Mouse (Mus musculus) stomach, postnatal 0 days (tissue): ENCODE measurements around the gene Gm9507. TPM values are rescaled to one million over a fixed set of nuclear protein-coding genes. Genes with fewer than 3 reads are reported as not detected.
"Not testable (repeated sequence)": the region's sequence is repeated elsewhere in the genome, so short reads cannot be mapped to it uniquely, and the experiment has no call there.

Source experiments
- ATAC-seq: fragments of 200-750 bp; cut with Nextera tagmentation; 2 replicates; pipeline ENCODE4 v1.8.0; 2017; ENCODE audit not compliant: low FRiP score, low TSS enrichment
- DNase-seq: peaks from one replicate; pipeline ENCODE4 v3.0.0-alpha.2; 2016; ENCODE audit warnings: low spot score
- H3K27ac ChIP-seq: fragments of 300-500 bp; sonication (generic); replicated peaks from 2 replicates; pipeline ENCODE4 v1.5.1; 2014; ENCODE audit warnings: mild to moderate bottlenecking, control low read depth
- H3K27me3 ChIP-seq: fragments of 300-500 bp; sonication (generic); 2 replicates; pipeline ENCODE4 v1.6.1; 2014; ENCODE audit warnings: low read length; ENCODE audit not compliant: control insufficient read depth, insufficient read depth
- H3K36me3 ChIP-seq: fragments of 300-500 bp; sonication (generic); 2 replicates; pipeline ENCODE4 v1.6.1; 2014; ENCODE audit warnings: low read length, mixed read lengths; ENCODE audit not compliant: control insufficient read depth, insufficient read depth
- H3K4me1 ChIP-seq: fragments of 300-500 bp; sonication (generic); replicated peaks from 2 replicates; pipeline ENCODE4 v1.6.1; 2014; ENCODE audit warnings: antibody characterized with exemption; ENCODE audit not compliant: control insufficient read depth, insufficient read depth
- H3K4me2 ChIP-seq: fragments of 300-500 bp; sonication (generic); replicated peaks from 2 replicates; pipeline ENCODE4 v1.6.1; 2014; ENCODE audit warnings: low read depth, mild to moderate bottlenecking, control low read depth, moderate library complexity
- H3K4me3 ChIP-seq: fragments of 300-500 bp; sonication (generic); 2 replicates; pipeline ENCODE4 v1.5.1; 2014; ENCODE audit warnings: low read depth, low read length, control low read depth
- H3K9ac ChIP-seq: fragments of 300-500 bp; sonication (generic); 2 replicates; pipeline ENCODE4 v1.6.1; 2014; ENCODE audit warnings: mild to moderate bottlenecking, low read length, control low read depth, mixed read lengths
- H3K9me3 ChIP-seq: fragments of 300-500 bp; sonication (generic); 2 replicates; pipeline ENCODE4 v1.6.1; 2016; ENCODE audit warnings: low read length; ENCODE audit not compliant: control insufficient read depth
- CTCF ChIP-seq: IDR thresholded peaks from 2 replicates; pipeline ENCODE4 v1.5.1; 2016; ENCODE audit warnings: antibody characterized with exemption, low read depth, mild to moderate bottlenecking, moderate library complexity
- EP300 ChIP-seq: optimal IDR thresholded peaks from 2 replicates; pipeline ENCODE3; 2016; ENCODE audit warnings: antibody characterized with exemption
- WGBS: fragments of 180-500 bp; shearing (Covaris S2); extraction: QIAGEN DNeasy Blood & Tissue Kit; methylation state at CpG from one replicate; pipeline ENCODE4 v1.1.7; 2014; 5-methylcytosine and 5-hydroxymethylcytosine counted together
- polyA plus RNA-seq: library from polyadenylated mRNA; unstranded; fragments of >200 nt; fragmentation: Nextera tagmentation; extraction: Ambion mirVana; gene quantifications from 2 replicates; pipeline ENCODE4 v1.2.1, GENCODE M21; 2015

The Gm9507 gene
- polyA plus RNA-seq, 1 experiment from 2014 or later = not detected

- not testable (repeated sequence) for H3K27me3 ChIP-seq, H3K9ac ChIP-seq, H3K4me2 ChIP-seq, H3K4me1 ChIP-seq, H3K4me3 ChIP-seq, H3K9me3 ChIP-seq, H3K36me3 ChIP-seq, H3K27ac ChIP-seq, ATAC-seq, DNase-seq
- 60% methylated on average over 1 of the region's 1 CpGs for whole genome bisulfite sequencing
Measured at GRCm38 (mm10) chr10:77782442-77782841, 29.2 kb downstream of the Gm9507 start, which contains the start of gene Gm3250. Gm3250 (minus strand) TSS chr10:77782542.

DNA sequence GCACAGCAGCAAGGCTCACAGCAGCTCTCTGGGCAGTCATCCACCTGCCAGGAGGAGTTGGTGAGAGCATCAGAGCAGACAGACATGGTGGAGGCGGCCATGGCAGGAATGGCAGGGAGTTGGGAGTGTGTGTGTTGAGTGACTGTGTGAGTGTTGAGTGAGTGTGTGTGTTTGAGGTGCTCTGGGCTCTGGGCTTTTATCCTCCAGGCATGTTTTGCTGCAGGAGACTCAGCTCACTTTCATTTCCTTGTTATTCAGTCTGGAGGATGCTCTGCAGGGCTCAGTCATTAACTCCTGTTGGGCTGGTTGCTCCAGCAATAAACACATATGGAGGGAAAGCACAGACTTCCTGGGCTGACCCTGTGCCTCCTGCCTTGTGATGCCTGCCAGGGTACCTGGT is 34.8 kb downstream of the Gm9507 start, which contains the start of gene Gm7138:
Gene Gm7138 (minus strand): TSS at position 101 of the 400 bp plus-strand sequence.
- H3K27me3 ChIP-seq, H3K9me3 ChIP-seq, H3K4me2 ChIP-seq, H3K9ac ChIP-seq, DNase-seq, H3K27ac ChIP-seq, ATAC-seq, H3K4me3 ChIP-seq, H3K4me1 ChIP-seq, H3K36me3 ChIP-seq: not testable (repeated sequence)
- WGBS = 75% methylated on average over 1 of the region's 1 CpGs

DNA sequence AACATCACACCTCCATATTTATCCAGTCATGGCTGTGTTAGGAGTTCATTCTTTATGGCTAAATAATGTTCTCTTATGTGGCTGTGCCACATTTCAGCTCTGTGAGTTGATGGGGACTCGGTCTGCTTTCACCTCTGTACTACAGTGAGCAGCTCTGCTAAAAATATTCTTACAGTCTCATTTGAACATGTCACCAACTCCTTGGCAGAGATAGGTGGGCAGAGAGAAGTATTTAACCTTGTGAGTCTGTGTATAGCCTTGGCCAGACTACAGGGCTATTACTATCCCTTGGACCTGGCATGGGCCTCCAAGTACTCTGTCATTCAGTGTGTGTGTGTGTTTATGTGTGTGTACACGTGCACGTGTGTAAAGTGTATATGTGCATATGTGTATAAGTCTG is 39.5 kb downstream of the Gm9507 start:
- not testable (repeated sequence) for H3K4me2 ChIP-seq, H3K9me3 ChIP-seq, H3K27me3 ChIP-seq, H3K9ac ChIP-seq, H3K36me3 ChIP-seq, H3K4me1 ChIP-seq, H3K27ac ChIP-seq, DNase-seq, ATAC-seq, H3K4me3 ChIP-seq
- WGBS = no CpG with 5 or more reads among the region's 3 CpGs

- DNase-seq, H3K4me2 ChIP-seq, H3K27me3 ChIP-seq, H3K9me3 ChIP-seq, H3K4me3 ChIP-seq, H3K9ac ChIP-seq, ATAC-seq, H3K4me1 ChIP-seq, H3K36me3 ChIP-seq, H3K27ac ChIP-seq: not testable (repeated sequence)
- WGBS = 43% methylated on average over 1 of the region's 1 CpGs
Measured at GRCm38 (mm10) chr10:77771225-77771624, 40.4 kb downstream of the Gm9507 start, which contains the start of gene Gm3238. Gm3238 (minus strand) TSS chr10:77771325.

- no peaks in the 10 kb centered on the region for H3K36me3 ChIP-seq
- H3K4me2 ChIP-seq = no peak overlapping the region
- 76% methylated on average over 1 of the region's 1 CpGs for WGBS
- no peak overlapping the region for H3K27ac ChIP-seq
- H3K9ac ChIP-seq = no peak overlapping the region
- no peaks in the 10 kb centered on the region for H3K9me3 ChIP-seq
- DNase-seq = no peak
- H3K4me1 ChIP-seq = no peaks in the 10 kb centered on the region
- ATAC-seq = no peak
- no peaks in the 10 kb centered on the region for H3K27me3 ChIP-seq
- TF ChIP-seq EP300 (no peak), CTCF (no peak)
- no peak overlapping the region for H3K4me3 ChIP-seq
Measured at GRCm38 (mm10) chr10:77769727-77770126, 41.9 kb downstream of the Gm9507 start.

Other genes starting within 250 kb of the Gm9507 start
- 278 and 317 TPM in 2 replicates for gene Pttg1ip, start 230.1 kb downstream of the Gm9507 start, polyA plus RNA-seq
- gene Sumo3, start 205.7 kb downstream of the Gm9507 start, polyA plus RNA-seq = 232 and 239 TPM in 2 replicates
- gene Gm49325, start 205.6 kb downstream of the Gm9507 start, polyA plus RNA-seq = 12.6 and 17.3 TPM in 2 replicates
- gene Ube2g2, start 189.6 kb downstream of the Gm9507 start, polyA plus RNA-seq = 53.8 and 54.5 TPM in 2 replicates
- 0.67 and 0.74 TPM in 2 replicates for gene Tspear, start 125.3 kb downstream of the Gm9507 start, polyA plus RNA-seq
- not detected in 2 replicates for gene Gm19402, start 121.1 kb downstream of the Gm9507 start, polyA plus RNA-seq
- not detected in 2 replicates for gene Gm9508, start 114.6 kb downstream of the Gm9507 start, polyA plus RNA-seq
- gene Gm10272, start 105.2 kb downstream of the Gm9507 start, polyA plus RNA-seq = not detected in 2 replicates
- 0.18 TPM in 1 of 2 replicates, not detected in the other for gene Gm10024, start 100.4 kb downstream of the Gm9507 start, polyA plus RNA-seq
- gene Gm10142, start 96.0 kb downstream of the Gm9507 start, polyA plus RNA-seq = 0.56 and 0.64 TPM in 2 replicates
- 3.2 and 4.5 TPM in 2 replicates for gene Krtap12-1, start 91.2 kb downstream of the Gm9507 start, polyA plus RNA-seq
- not detected in 2 replicates for gene Gm10100, start 85.4 kb downstream of the Gm9507 start, polyA plus RNA-seq
- not detected in 2 replicates for gene Gm18596, start 69.2 kb downstream of the Gm9507 start, polyA plus RNA-seq
- gene Gm9736, start 60.5 kb downstream of the Gm9507 start, polyA plus RNA-seq = not detected in 2 replicates
- not detected in 2 replicates for gene Gm3233, start 52.2 kb downstream of the Gm9507 start, polyA plus RNA-seq
- gene Gm3238, start 40.5 kb downstream of the Gm9507 start, polyA plus RNA-seq = not detected in 2 replicates
- not detected in 2 replicates for gene Gm7138, start 34.9 kb downstream of the Gm9507 start, polyA plus RNA-seq
- gene Gm3250, start 29.3 kb downstream of the Gm9507 start, polyA plus RNA-seq = not detected in 2 replicates
- gene Gm7137, start 23.6 kb downstream of the Gm9507 start, polyA plus RNA-seq = not detected in 2 replicates
- gene Gm9639, start 16.8 kb downstream of the Gm9507 start, polyA plus RNA-seq = not detected in 2 replicates
- gene Gm19668, start 12.7 kb downstream of the Gm9507 start, polyA plus RNA-seq = not detected in 2 replicates
- gene Gm2696, start 2.8 kb upstream of the Gm9507 start, polyA plus RNA-seq = not detected in 2 replicates
- not detected in 2 replicates for gene Krtap10-4, start 15.3 kb upstream of the Gm9507 start, polyA plus RNA-seq
- not detected in 2 replicates for gene Krtap10-10, start 24.1 kb upstream of the Gm9507 start, polyA plus RNA-seq
- not detected in 2 replicates for gene Gm36176, start 35.0 kb upstream of the Gm9507 start, polyA plus RNA-seq
- gene Gm10318, start 41.0 kb upstream of the Gm9507 start, polyA plus RNA-seq = not detected in 2 replicates
- not detected in 2 replicates for gene Gm3285, start 50.1 kb upstream of the Gm9507 start, polyA plus RNA-seq
- 3.3 and 3.6 TPM in 2 replicates for gene Lrrc3, start 90.7 kb upstream of the Gm9507 start, polyA plus RNA-seq
- gene Trpm2, start 158.7 kb upstream of the Gm9507 start, polyA plus RNA-seq = 0.61 and 0.85 TPM in 2 replicates
- gene 1810043G02Rik, start 166.7 kb upstream of the Gm9507 start, polyA plus RNA-seq = 16.1 and 18.8 TPM in 2 replicates
- 82.4 and 86.1 TPM in 2 replicates for gene Pfkl, start 198.2 kb upstream of the Gm9507 start, polyA plus RNA-seq
- 0.65 and 1.1 TPM in 2 replicates for gene Dnmt3l, start 230.1 kb upstream of the Gm9507 start, polyA plus RNA-seq
- 0.10 and 0.11 TPM in 2 replicates for gene Aire, start 231.8 kb upstream of the Gm9507 start, polyA plus RNA-seq